Mouse (Mus musculus): ENCODE data around the gene Exosc8. TPM values are rescaled to one million over a fixed set of nuclear protein-coding genes. Genes with fewer than 3 reads are reported as not detected.

The Exosc8 gene
- polyA plus RNA-seq, 1 experiment from 2014 or later: 147 TPM

GRCm38 (mm10) chr3:54764418-54764817 lies 29.2 kb upstream of the Exosc8 start:
- 61% methylated on average over 18 of the region's 18 CpGs for WGBS
- no peak for DNase-seq (ENCODE audit: low spot score, missing footprints)
- peak; percentile 63 for ATAC-seq (ENCODE audit: low FRiP score)
- H3K4me1 ChIP-seq (ENCODE audit: control insufficient read depth, insufficient read depth, low read length): 0 out of 2 replicates have a peak, but pooled peaks cover 2% of the 10 kb centered on the region
- 0 out of 2 replicates have a peak overlapping the region, but pooled peaks have one; percentile 12 for H3K9ac ChIP-seq (ENCODE audit: low read length)
- no peaks in the 10 kb centered on the region for H3K36me3 ChIP-seq (ENCODE audit: control insufficient read depth, insufficient read depth, low read length)
- no peaks in the 10 kb centered on the region for H3K9me3 ChIP-seq (ENCODE audit: control insufficient read depth, low read length)
- H3K27ac ChIP-seq (ENCODE audit: low read depth, low read length): no peak overlapping the region
- no peaks in the 10 kb centered on the region for H3K27me3 ChIP-seq (ENCODE audit: control insufficient read depth, insufficient read depth, low read length)
- H3K4me3 ChIP-seq (ENCODE audit: low read depth, low read length): no peak overlapping the region
- peak overlapping the region; percentile 10; the same call in 1 of the 2 replicates for H3K4me2 ChIP-seq

DNA sequence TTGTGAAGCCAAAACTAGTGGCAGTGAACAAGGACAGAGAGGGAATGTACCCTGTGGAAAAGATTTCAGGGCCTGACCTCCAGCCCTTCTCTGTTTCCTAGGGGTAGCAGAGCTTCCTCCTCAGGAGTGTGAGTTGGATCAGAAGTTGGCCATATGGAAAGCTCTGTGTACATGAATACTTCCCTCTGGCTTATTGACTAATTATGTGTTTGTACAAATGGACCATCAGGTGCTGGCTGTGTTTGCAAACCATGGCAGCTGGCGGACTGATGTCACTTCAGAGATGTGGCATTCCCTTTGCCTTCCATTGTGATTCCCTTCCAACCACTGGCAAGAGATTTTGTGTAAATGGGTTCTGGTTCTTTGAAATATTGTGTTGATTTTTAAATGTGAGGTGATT lies 26.1 kb upstream of the Exosc8 start:
- H3K4me3 ChIP-seq (ENCODE audit: low read depth, low read length): no peak overlapping the region
- WGBS: 88% methylated on average over 1 of the region's 1 CpGs
- no peaks in the 10 kb centered on the region; the same call in 1 of the 2 replicates for H3K27me3 ChIP-seq (ENCODE audit: control insufficient read depth, insufficient read depth, low read length)
- H3K4me2 ChIP-seq: no peak overlapping the region
- H3K9ac ChIP-seq (ENCODE audit: low read length): no peak overlapping the region
- no peak overlapping the region for H3K27ac ChIP-seq (ENCODE audit: low read depth, low read length)
- no peaks in the 10 kb centered on the region for H3K36me3 ChIP-seq (ENCODE audit: control insufficient read depth, insufficient read depth, low read length)
- DNase-seq (ENCODE audit: low spot score, missing footprints): no peak
- 0 out of 2 replicates have a peak, but pooled peaks cover 1% of the 10 kb centered on the region for H3K4me1 ChIP-seq (ENCODE audit: control insufficient read depth, insufficient read depth, low read length)
- H3K9me3 ChIP-seq (ENCODE audit: control insufficient read depth, low read length): no peaks in the 10 kb centered on the region
- no peak for ATAC-seq (ENCODE audit: low FRiP score)

GRCm38 (mm10) chr3:54760321-54761115 lies 25.3 kb upstream of the Exosc8 start:
- Histone ChIP-seq H3K9me3 (ENCODE audit: control insufficient read depth, low read length) (no peaks in the 10 kb centered on the region), H3K27ac (ENCODE audit: low read depth, low read length) (no peak overlapping the region), H3K27me3 (ENCODE audit: control insufficient read depth, insufficient read depth, low read length) (peaks cover 3% of the 10 kb centered on the region), H3K4me1 (ENCODE audit: control insufficient read depth, insufficient read depth, low read length) (peaks cover 6% of the 10 kb centered on the region; the same call in 1 of the 2 replicates), H3K9ac (ENCODE audit: low read length) (no peak overlapping the region), H3K4me2 (no peak overlapping the region), H3K36me3 (ENCODE audit: control insufficient read depth, insufficient read depth, low read length) (no peaks in the 10 kb centered on the region), H3K4me3 (ENCODE audit: low read depth, low read length) (no peak overlapping the region)
- 51% methylated on average over 15 of the region's 15 CpGs for WGBS
- DNase-seq (ENCODE audit: low spot score, missing footprints) (no peak), ATAC-seq (ENCODE audit: low FRiP score) (no peak)

DNA sequence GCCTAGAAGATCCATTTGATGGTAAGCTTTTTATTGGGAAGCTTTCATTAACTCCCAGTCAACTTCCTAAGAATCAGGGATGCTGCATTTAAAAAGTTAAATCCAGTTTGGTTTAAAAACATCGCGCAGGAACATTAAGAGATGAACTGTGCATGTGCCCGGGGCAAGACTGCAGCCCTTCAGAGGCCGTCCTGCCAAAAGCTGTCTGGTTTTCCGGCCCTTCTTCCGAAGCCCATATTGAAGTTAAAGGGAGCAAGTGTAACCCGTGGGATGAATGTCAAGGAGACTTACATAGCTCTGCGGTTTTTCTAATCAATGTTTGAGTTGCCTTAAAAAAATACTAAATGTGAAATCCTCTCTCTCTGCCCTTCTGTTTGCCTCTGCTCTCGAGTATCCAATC lies 24.0 kb upstream of the Exosc8 start:
- Histone ChIP-seq H3K27ac (ENCODE audit: low read depth, low read length) (no peak overlapping the region), H3K4me1 (ENCODE audit: control insufficient read depth, insufficient read depth, low read length) (peaks cover 10% of the 10 kb centered on the region; the same call in 1 of the 2 replicates), H3K36me3 (ENCODE audit: control insufficient read depth, insufficient read depth, low read length) (no peaks in the 10 kb centered on the region), H3K4me3 (ENCODE audit: low read depth, low read length) (no peak overlapping the region), H3K9ac (ENCODE audit: low read length) (no peak overlapping the region), H3K9me3 (ENCODE audit: control insufficient read depth, low read length) (no peaks in the 10 kb centered on the region), H3K4me2 (no peak overlapping the region), H3K27me3 (ENCODE audit: control insufficient read depth, insufficient read depth, low read length) (peaks cover 4% of the 10 kb centered on the region)
- DNase-seq (ENCODE audit: low spot score, missing footprints) (no peak), ATAC-seq (ENCODE audit: low FRiP score) (no peak)
- WGBS: 76% methylated on average over 9 of the region's 9 CpGs

GRCm38 (mm10) chr3:54757446-54757845 lies 22.3 kb upstream of the Exosc8 start:
- no peak overlapping the region for H3K4me3 ChIP-seq (ENCODE audit: low read depth, low read length)
- no peaks in the 10 kb centered on the region for H3K36me3 ChIP-seq (ENCODE audit: control insufficient read depth, insufficient read depth, low read length)
- peaks cover 10% of the 10 kb centered on the region; the same call in 1 of the 2 replicates for H3K4me1 ChIP-seq (ENCODE audit: control insufficient read depth, insufficient read depth, low read length)
- peaks cover 4% of the 10 kb centered on the region for H3K27me3 ChIP-seq (ENCODE audit: control insufficient read depth, insufficient read depth, low read length)
- no peak overlapping the region for H3K9ac ChIP-seq (ENCODE audit: low read length)
- no peak for ATAC-seq (ENCODE audit: low FRiP score)
- H3K4me2 ChIP-seq: no peak overlapping the region
- H3K9me3 ChIP-seq (ENCODE audit: control insufficient read depth, low read length): no peaks in the 10 kb centered on the region
- DNase-seq (ENCODE audit: low spot score, missing footprints): no peak
- no peak overlapping the region for H3K27ac ChIP-seq (ENCODE audit: low read depth, low read length)
- WGBS: 84% methylated on average over 8 of the region's 8 CpGs

DNA sequence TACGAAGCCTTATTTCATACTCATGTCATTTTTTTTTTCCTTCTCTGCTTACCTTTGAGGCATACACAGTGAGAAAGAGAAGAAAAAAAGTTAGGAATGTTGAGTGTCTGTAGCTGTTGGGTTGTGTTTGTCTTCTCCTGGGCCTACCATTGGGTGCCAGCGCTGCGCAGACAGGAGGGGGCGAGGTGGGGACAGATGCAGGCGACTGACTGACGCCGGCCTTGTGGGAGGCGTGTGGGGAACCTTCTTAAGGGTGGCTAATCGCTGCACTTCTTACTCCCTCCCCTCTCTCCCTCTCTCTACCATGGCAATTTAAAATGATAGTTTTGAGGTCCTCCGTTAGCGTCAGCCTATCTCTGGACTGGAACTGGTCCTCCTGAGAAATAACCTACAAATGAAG lies 20.9 kb upstream of the Exosc8 start:
- H3K9ac ChIP-seq (ENCODE audit: low read length): no peak overlapping the region
- no peaks in the 10 kb centered on the region; the same call in 1 of the 2 replicates for H3K36me3 ChIP-seq (ENCODE audit: control insufficient read depth, insufficient read depth, low read length)
- peak; percentile 40; the same call in 1 of the 2 replicates for ATAC-seq (ENCODE audit: low FRiP score)
- no peaks in the 10 kb centered on the region for H3K9me3 ChIP-seq (ENCODE audit: control insufficient read depth, low read length)
- peak overlapping the region; percentile 100 for H3K4me2 ChIP-seq
- peak; percentile 93 for DNase-seq (ENCODE audit: low spot score, missing footprints)
- H3K27me3 ChIP-seq (ENCODE audit: control insufficient read depth, insufficient read depth, low read length): peaks cover 4% of the 10 kb centered on the region
- peaks cover 10% of the 10 kb centered on the region; the same call in 1 of the 2 replicates for H3K4me1 ChIP-seq (ENCODE audit: control insufficient read depth, insufficient read depth, low read length)
- H3K27ac ChIP-seq (ENCODE audit: low read depth, low read length): no peak overlapping the region
- peak overlapping the region; percentile 55 for H3K4me3 ChIP-seq (ENCODE audit: low read depth, low read length)
- WGBS: 1% methylated on average over 11 of the region's 11 CpGs

DNA sequence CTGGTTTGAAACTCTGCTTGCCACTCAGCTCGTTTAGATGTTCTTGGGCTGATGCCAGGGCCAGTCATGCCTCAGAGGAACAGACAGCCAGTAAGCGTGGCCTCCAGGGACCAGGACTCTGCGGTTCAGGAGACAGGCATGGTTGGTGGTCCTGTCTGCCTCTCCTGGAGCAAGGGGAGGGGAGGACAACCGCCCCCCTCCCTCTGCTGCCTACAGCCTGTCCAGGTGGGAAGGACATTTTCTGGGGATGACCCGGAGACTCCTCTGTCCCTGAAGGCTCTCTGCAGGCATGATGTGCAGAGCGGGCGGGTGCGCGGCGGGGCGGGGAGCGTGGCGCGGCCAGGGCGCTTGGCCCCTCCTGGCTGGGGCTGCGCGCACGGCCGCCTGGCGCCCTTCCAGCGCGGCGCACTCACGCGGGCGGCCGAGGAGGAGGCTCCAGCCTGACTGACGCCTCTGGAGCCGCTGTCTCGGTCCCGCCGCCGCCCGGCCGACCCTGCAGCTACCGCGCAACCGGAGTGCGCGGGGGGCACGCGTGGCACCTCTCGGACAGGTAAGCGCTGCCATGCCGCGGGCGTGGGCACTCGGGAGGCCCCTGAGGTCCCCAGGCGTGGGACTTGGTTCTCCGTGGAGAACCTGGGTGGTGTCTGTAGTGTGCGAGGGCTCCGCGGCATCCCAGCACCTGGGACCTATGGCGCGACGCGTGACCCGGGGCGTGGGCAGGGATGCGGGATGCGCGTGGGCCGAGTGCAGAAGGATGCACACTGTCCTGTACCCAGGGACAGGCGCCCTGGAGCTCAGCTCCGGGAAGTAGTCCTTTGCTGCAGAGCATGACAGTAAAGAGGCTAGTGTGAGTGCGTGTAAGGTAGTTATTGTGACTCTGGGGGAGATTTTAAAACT lies 20.2 kb upstream of the Exosc8 start, which contains the start of gene Smad9:
Smad9 (plus strand) TSS at position 438 of the 897 bp plus-strand sequence.
- ATAC-seq (ENCODE audit: low FRiP score): peak; percentile 86
- under 1% methylated on average over 60 of the region's 66 CpGs for WGBS
- no peak within 1 kb of the TSS for H3K27ac ChIP-seq (ENCODE audit: low read depth, low read length)

GRCm38 (mm10) chr3:54753411-54753810 lies 18.2 kb upstream of the Exosc8 start:
- DNase-seq (ENCODE audit: low spot score, missing footprints): no peak
- no peak for ATAC-seq (ENCODE audit: low FRiP score)
- no peak overlapping the region for H3K4me2 ChIP-seq
- no peak overlapping the region for H3K27ac ChIP-seq (ENCODE audit: low read depth, low read length)
- WGBS: 84% methylated on average over 4 of the region's 4 CpGs
- H3K9me3 ChIP-seq (ENCODE audit: control insufficient read depth, low read length): no peaks in the 10 kb centered on the region
- H3K36me3 ChIP-seq (ENCODE audit: control insufficient read depth, insufficient read depth, low read length): peaks cover 14% of the 10 kb centered on the region
- peaks cover 4% of the 10 kb centered on the region for H3K27me3 ChIP-seq (ENCODE audit: control insufficient read depth, insufficient read depth, low read length)
- H3K4me3 ChIP-seq (ENCODE audit: low read depth, low read length): no peak overlapping the region
- peaks cover 10% of the 10 kb centered on the region; the same call in 1 of the 2 replicates for H3K4me1 ChIP-seq (ENCODE audit: control insufficient read depth, insufficient read depth, low read length)
- no peak overlapping the region for H3K9ac ChIP-seq (ENCODE audit: low read length)

More for the DNA sequence above, 20.2 kb upstream of the Exosc8 start, which contains the start of gene Smad9:
- H3K4me2 ChIP-seq: peak within 1 kb of the TSS; percentile 100
- peaks cover 10% of the 10 kb centered on the region; the same call in 1 of the 2 replicates for H3K4me1 ChIP-seq (ENCODE audit: control insufficient read depth, insufficient read depth, low read length)
- no peaks in the 10 kb centered on the region for H3K9me3 ChIP-seq (ENCODE audit: control insufficient read depth, low read length)
- DNase-seq (ENCODE audit: low spot score, missing footprints): peak; percentile 91
- peak within 1 kb of the TSS; percentile 55 for H3K4me3 ChIP-seq (ENCODE audit: low read depth, low read length)
- H3K9ac ChIP-seq (ENCODE audit: low read length): peak within 1 kb of the TSS; percentile 57
- H3K27me3 ChIP-seq (ENCODE audit: control insufficient read depth, insufficient read depth, low read length): peaks cover 4% of the 10 kb centered on the region
- peaks cover 4% of the 10 kb centered on the region for H3K36me3 ChIP-seq (ENCODE audit: control insufficient read depth, insufficient read depth, low read length)
